Mouse (Mus musculus): ENCODE results near the gene Tex264. TPM values are rescaled to one million over a fixed set of nuclear protein-coding genes. Genes with fewer than 3 reads are reported as not detected.
A peak's percentile ranks its signal among the peaks of the same experiment; 100 is the strongest.

The Tex264 gene
- polyA plus RNA-seq, 1 experiment from 2014 or later, result 67.2 TPM

DNA sequence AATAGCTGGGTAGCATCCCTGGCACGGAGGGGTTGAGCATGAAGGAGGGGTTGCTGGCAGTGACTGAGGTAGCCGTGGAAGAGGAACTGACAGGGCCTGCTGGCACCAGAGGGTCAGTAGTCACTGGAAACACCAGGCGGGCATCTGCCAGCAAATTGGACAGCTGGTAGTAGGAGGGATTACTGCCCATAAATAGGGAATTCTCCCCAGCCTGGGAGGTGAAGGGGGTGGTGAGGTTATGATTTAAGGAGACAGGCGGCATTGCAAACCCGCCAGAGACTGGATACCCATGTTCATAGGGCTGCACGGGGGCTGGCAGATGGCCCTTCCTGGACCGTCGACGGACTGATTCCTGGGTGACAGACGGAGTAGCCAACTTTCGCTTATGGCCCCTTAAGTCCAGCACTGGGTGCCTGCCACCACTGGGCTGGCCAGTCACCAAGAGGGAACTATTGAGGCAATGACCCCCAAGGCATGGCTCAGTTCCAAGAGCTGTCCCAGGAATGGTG, 7.3 kb upstream of the Tex264 start:
- Histone ChIP-seq H3K9ac (replicated peaks; ENCODE audit: low read depth, low read length) (no peak overlapping the region), H3K9me3 (ENCODE audit: control insufficient read depth, low read length) (no peaks in the 10 kb centered on the region), H3K4me2 (ENCODE audit: low read depth, low read length) (no peak overlapping the region), H3K27ac (ENCODE audit: low read depth, low read length) (no peak overlapping the region), H3K27me3 (ENCODE audit: control insufficient read depth, insufficient read depth, low read length) (no peaks in the 10 kb centered on the region), H3K4me3 (ENCODE audit: low read depth, low read length) (no peak overlapping the region), H3K36me3 (ENCODE audit: control insufficient read depth, insufficient read depth, low read length) (peaks cover 32% of the 10 kb centered on the region), H3K4me1 (ENCODE audit: control insufficient read depth, insufficient read depth, low read length) (no peaks in the 10 kb centered on the region)
- peak; percentile 28; the same call in 1 of the 2 replicates for ATAC-seq (ENCODE audit: low read depth)
- WGBS, result 84% methylated on average over 11 of the region's 11 CpGs

- Histone ChIP-seq H3K4me2 (ENCODE audit: low read depth, low read length) (no peak overlapping the region), H3K27me3 (ENCODE audit: control insufficient read depth, insufficient read depth, low read length) (no peaks in the 10 kb centered on the region), H3K9ac (replicated peaks; ENCODE audit: low read depth, low read length) (no peak overlapping the region), H3K4me3 (ENCODE audit: low read depth, low read length) (no peak overlapping the region), H3K36me3 (ENCODE audit: control insufficient read depth, insufficient read depth, low read length) (peaks cover 14% of the 10 kb centered on the region; the same call in 1 of the 2 replicates), H3K9me3 (ENCODE audit: control insufficient read depth, low read length) (no peaks in the 10 kb centered on the region), H3K27ac (ENCODE audit: low read depth, low read length) (no peak overlapping the region), H3K4me1 (ENCODE audit: control insufficient read depth, insufficient read depth, low read length) (peaks cover 7% of the 10 kb centered on the region; the same call in 1 of the 2 replicates)
- ATAC-seq (ENCODE audit: low read depth), result no peak
- WGBS, result 86% methylated on average over 8 of the region's 8 CpGs
Observed at GRCm38 (mm10) chr9:106688834-106689233, 3.1 kb upstream of the Tex264 start.

DNA sequence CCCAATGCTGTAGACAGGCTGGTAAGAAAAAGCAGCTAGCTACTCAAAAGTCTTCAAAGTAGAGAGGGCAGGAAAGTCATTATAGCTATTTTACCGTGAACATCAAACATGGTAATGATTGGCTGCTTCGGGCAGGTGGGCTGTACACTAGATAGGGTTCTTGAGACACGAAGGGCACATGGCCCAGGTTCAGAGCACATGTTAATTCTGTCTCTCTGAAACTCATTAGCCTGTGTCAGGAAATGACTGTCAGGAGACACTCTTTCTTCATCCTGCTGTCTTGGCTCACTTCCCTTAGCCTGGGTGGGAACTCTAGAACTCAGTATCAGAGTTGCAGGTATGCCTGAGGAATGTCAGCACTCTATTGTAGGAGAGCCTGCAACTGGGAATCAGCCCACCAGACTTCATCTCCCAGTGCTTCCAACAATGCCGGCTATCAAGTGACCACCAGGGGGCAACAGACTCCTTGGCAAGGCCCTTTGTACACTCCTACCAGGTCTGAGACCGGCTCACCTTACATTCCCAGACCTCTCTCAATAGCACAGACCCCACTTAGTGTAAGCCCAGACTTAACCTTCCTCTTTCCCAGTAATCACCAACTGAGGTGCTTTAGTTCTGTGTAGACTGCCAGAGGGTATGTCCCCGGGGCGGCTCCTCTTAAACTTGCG, 1.4 kb upstream of the Tex264 start:
- Histone ChIP-seq H3K4me1 (ENCODE audit: control insufficient read depth, insufficient read depth, low read length) (peaks cover 7% of the 10 kb centered on the region; the same call in 1 of the 2 replicates), H3K36me3 (ENCODE audit: control insufficient read depth, insufficient read depth, low read length) (0 out of 2 replicates have a peak, but pooled peaks cover 3% of the 10 kb centered on the region), H3K27ac (ENCODE audit: low read depth, low read length) (no peak overlapping the region), H3K9me3 (ENCODE audit: control insufficient read depth, low read length) (no peaks in the 10 kb centered on the region), H3K27me3 (ENCODE audit: control insufficient read depth, insufficient read depth, low read length) (no peaks in the 10 kb centered on the region), H3K4me2 (ENCODE audit: low read depth, low read length) (0 out of 2 replicates have a peak overlapping the region, but pooled peaks have one; percentile 6), H3K4me3 (ENCODE audit: low read depth, low read length) (no peak overlapping the region), H3K9ac (replicated peaks; ENCODE audit: low read depth, low read length) (no peak overlapping the region)
- 36% methylated on average over 8 of the region's 8 CpGs for WGBS
- peak; percentile 52; the same call in 1 of the 2 replicates for ATAC-seq (ENCODE audit: low read depth)

DNA sequence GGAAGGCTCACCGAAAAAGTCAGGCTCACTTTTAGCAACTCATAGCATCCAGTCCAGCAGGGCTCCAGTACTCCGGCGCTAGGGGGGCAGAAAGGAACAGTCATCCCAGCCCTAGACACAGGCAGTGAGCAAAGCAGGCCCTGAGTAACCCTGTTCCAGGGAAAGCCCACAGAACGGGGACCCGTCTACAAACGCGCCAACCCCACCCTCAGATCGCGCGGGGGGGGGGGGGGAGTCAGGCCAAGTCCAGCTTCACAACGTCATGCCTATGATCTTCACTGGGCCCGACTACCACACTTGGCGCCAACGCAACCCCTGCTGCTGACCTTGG, 844 bp downstream of the Tex264 start:
- Histone ChIP-seq H3K9me3 (ENCODE audit: control insufficient read depth, low read length) (no peaks in the 10 kb centered on the region), H3K4me3 (ENCODE audit: low read depth, low read length) (peak overlapping the region; percentile 85), H3K4me2 (ENCODE audit: low read depth, low read length) (peak overlapping the region; percentile 98), H3K27me3 (ENCODE audit: control insufficient read depth, insufficient read depth, low read length) (no peaks in the 10 kb centered on the region), H3K4me1 (ENCODE audit: control insufficient read depth, insufficient read depth, low read length) (peaks cover 7% of the 10 kb centered on the region; the same call in 1 of the 2 replicates), H3K36me3 (ENCODE audit: control insufficient read depth, insufficient read depth, low read length) (peaks cover 9% of the 10 kb centered on the region; the same call in 1 of the 2 replicates), H3K9ac (replicated peaks; ENCODE audit: low read depth, low read length) (peak overlapping the region; percentile 86), H3K27ac (ENCODE audit: low read depth, low read length) (no peak overlapping the region)
- 8% methylated on average over 11 of the region's 14 CpGs for WGBS
- ATAC-seq (ENCODE audit: low read depth), result peak; percentile 8; the same call in 1 of the 2 replicates

DNA sequence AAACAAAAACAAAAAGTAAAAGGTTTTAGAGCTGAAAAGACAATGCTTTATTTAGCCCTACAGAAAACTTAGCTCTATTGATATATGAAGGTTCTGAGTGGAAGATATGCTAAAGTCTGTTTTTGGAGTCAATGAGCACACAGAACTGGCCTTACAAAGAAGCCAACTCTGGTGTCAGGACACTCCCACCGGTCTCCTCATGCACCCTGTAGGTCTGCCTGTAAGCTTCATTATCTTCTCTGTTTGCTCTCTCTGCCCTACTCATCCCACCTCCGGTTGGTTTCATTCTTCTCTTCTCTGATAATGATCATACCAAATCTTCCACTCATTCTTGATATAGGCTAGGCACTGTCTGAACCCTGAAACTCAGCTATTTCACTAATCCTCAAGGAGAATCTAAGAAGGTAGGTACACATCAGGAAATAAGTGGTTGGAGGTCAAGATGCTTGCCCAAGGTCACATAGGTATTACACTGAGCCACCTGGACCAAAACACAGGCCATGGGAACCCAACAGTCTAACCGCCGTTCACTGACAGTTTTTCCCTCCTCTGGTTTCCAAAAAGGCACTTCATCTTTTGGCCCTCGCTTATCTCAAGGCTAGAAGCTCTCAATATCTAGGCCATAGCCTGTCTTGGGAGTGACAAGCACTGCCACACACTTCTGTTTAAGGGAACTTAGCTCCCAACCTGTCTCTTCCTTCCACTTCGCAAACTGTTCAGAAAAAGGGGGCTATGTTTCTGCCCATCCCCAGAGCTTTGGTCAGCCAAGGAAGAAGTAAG, 1.4 kb downstream of the Tex264 start:
- H3K4me3 ChIP-seq (ENCODE audit: low read depth, low read length), result peak overlapping the region; percentile 85
- H3K4me2 ChIP-seq (ENCODE audit: low read depth, low read length), result peak overlapping the region; percentile 98
- no peaks in the 10 kb centered on the region for H3K9me3 ChIP-seq (ENCODE audit: control insufficient read depth, low read length)
- no peak overlapping the region; the same call in 1 of the 2 replicates for H3K9ac ChIP-seq (replicated peaks; ENCODE audit: low read depth, low read length)
- ATAC-seq (ENCODE audit: low read depth), result no peak
- H3K4me1 ChIP-seq (ENCODE audit: control insufficient read depth, insufficient read depth, low read length), result peaks cover 7% of the 10 kb centered on the region; the same call in 1 of the 2 replicates
- WGBS, result 84% methylated on average over 6 of the region's 6 CpGs
- peaks cover 9% of the 10 kb centered on the region; the same call in 1 of the 2 replicates for H3K36me3 ChIP-seq (ENCODE audit: control insufficient read depth, insufficient read depth, low read length)
- H3K27ac ChIP-seq (ENCODE audit: low read depth, low read length), result no peak overlapping the region
- H3K27me3 ChIP-seq (ENCODE audit: control insufficient read depth, insufficient read depth, low read length), result no peaks in the 10 kb centered on the region

DNA sequence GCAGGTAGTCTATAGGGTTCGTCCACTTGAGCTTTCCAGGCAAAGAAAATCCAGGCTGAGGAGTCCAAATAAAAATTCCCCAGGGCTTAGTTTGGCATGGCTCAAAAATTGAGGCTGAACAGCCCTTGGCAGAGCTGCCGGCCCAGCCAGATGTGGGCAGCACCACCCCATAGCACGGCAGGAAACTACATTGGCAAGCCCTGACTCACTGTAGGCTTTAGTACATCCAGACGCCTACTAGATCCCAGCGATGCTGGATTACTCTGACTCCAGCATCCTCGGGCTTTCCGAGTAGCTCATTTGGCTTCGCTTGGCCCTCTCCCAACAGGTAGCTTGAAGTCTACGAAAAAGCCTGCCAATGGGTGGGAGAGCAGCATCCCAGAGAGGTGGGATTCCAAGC, 4.7 kb downstream of the Tex264 start:
- H3K27me3 ChIP-seq (ENCODE audit: control insufficient read depth, insufficient read depth, low read length), result no peaks in the 10 kb centered on the region
- H3K9ac ChIP-seq (replicated peaks; ENCODE audit: low read depth, low read length), result no peak overlapping the region
- H3K4me2 ChIP-seq (ENCODE audit: low read depth, low read length), result no peak overlapping the region
- H3K9me3 ChIP-seq (ENCODE audit: control insufficient read depth, low read length), result no peaks in the 10 kb centered on the region
- no peak overlapping the region for H3K27ac ChIP-seq (ENCODE audit: low read depth, low read length)
- 87% methylated on average over 9 of the region's 9 CpGs for WGBS
- no peak overlapping the region for H3K4me3 ChIP-seq (ENCODE audit: low read depth, low read length)
- peaks cover 9% of the 10 kb centered on the region; the same call in 1 of the 2 replicates for H3K36me3 ChIP-seq (ENCODE audit: control insufficient read depth, insufficient read depth, low read length)
- no peak for ATAC-seq (ENCODE audit: low read depth)
- peaks cover 4% of the 10 kb centered on the region; the same call in 1 of the 2 replicates for H3K4me1 ChIP-seq (ENCODE audit: control insufficient read depth, insufficient read depth, low read length)

- Histone ChIP-seq H3K4me2 (ENCODE audit: low read depth, low read length) (no peak overlapping the region), H3K9ac (replicated peaks; ENCODE audit: low read depth, low read length) (no peak overlapping the region), H3K4me1 (ENCODE audit: control insufficient read depth, insufficient read depth, low read length) (no peaks in the 10 kb centered on the region), H3K4me3 (ENCODE audit: low read depth, low read length) (no peak overlapping the region), H3K27ac (ENCODE audit: low read depth, low read length) (no peak overlapping the region), H3K9me3 (ENCODE audit: control insufficient read depth, low read length) (no peaks in the 10 kb centered on the region), H3K27me3 (ENCODE audit: control insufficient read depth, insufficient read depth, low read length) (no peaks in the 10 kb centered on the region), H3K36me3 (ENCODE audit: control insufficient read depth, insufficient read depth, low read length) (peaks cover 15% of the 10 kb centered on the region)
- ATAC-seq (ENCODE audit: low read depth), result no peak
- 85% methylated on average over 4 of the region's 4 CpGs for WGBS
Observed at GRCm38 (mm10) chr9:106678242-106678641, 7.5 kb downstream of the Tex264 start.

DNA sequence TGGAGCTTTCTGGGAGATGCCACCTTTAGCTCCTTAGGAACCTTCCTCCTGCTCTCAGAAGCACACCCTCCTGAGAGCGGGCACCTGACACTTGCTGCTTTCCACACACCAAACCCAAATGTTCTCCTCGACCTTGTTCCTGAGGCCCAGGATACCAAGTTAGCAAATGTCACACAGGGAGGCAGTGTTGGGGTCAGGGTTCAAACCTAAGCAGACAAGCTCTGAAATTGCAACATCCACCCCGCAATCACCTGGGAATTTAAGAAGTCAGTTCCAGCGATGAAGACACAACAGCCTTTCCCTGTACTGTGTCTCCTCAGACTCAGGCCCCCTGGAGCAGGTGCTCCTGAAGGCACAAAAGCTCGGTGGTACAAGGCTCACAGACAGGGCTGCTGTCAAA, 8.0 kb downstream of the Tex264 start:
- H3K9me3 ChIP-seq (ENCODE audit: control insufficient read depth, low read length), result no peaks in the 10 kb centered on the region
- WGBS, result 91% methylated on average over 5 of the region's 5 CpGs
- H3K27ac ChIP-seq (ENCODE audit: low read depth, low read length), result no peak overlapping the region
- ATAC-seq (ENCODE audit: low read depth), result no peak
- peaks cover 20% of the 10 kb centered on the region for H3K36me3 ChIP-seq (ENCODE audit: control insufficient read depth, insufficient read depth, low read length)
- H3K9ac ChIP-seq (replicated peaks; ENCODE audit: low read depth, low read length), result no peak overlapping the region
- no peaks in the 10 kb centered on the region for H3K4me1 ChIP-seq (ENCODE audit: control insufficient read depth, insufficient read depth, low read length)
- H3K27me3 ChIP-seq (ENCODE audit: control insufficient read depth, insufficient read depth, low read length), result no peaks in the 10 kb centered on the region
- H3K4me3 ChIP-seq (ENCODE audit: low read depth, low read length), result no peak overlapping the region
- no peak overlapping the region for H3K4me2 ChIP-seq (ENCODE audit: low read depth, low read length)

DNA sequence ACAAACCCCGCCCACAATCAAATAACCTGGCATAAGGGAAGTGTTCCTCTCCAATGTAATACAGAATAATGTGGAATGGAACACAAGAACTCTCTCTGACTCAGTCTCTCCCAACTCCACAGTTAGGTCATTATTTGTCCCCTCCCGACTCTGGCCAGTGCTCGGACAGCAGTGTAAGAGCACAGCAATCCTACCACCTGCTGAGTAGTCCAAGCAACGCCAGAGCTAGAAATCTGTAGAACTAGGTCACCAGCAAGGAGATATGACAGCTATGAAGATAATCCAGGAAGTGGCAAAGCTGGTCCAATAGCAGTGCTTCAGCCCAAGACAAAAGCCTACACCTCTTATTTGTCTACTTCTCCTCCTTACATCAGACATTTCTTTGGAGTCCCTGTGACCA, 9.2 kb downstream of the Tex264 start:
- no peak for ATAC-seq (ENCODE audit: low read depth)
- Histone ChIP-seq H3K4me1 (ENCODE audit: control insufficient read depth, insufficient read depth, low read length) (no peaks in the 10 kb centered on the region), H3K4me2 (ENCODE audit: low read depth, low read length) (no peak overlapping the region), H3K27ac (ENCODE audit: low read depth, low read length) (no peak overlapping the region), H3K27me3 (ENCODE audit: control insufficient read depth, insufficient read depth, low read length) (no peaks in the 10 kb centered on the region), H3K4me3 (ENCODE audit: low read depth, low read length) (no peak overlapping the region), H3K36me3 (ENCODE audit: control insufficient read depth, insufficient read depth, low read length) (peaks cover 16% of the 10 kb centered on the region), H3K9ac (replicated peaks; ENCODE audit: low read depth, low read length) (no peak overlapping the region), H3K9me3 (ENCODE audit: control insufficient read depth, low read length) (no peaks in the 10 kb centered on the region)
- WGBS, result 77% methylated on average over 4 of the region's 4 CpGs

Measured in neural tube, embryonic 14.5 days (tissue).